ENCODE assay signal across 8 mouse cellular contexts in genomic region chr9:24780929-24781441, GRCm38 (mm10). TPM values are rescaled to one million over a fixed set of nuclear protein-coding genes. Genes with fewer than 3 reads are reported as not detected.
DNase-seq lines count a peak whose midpoint lies in the region; ATAC-seq lines count a peak whose summit lies in the region.

No protein-coding gene starts in this region.

- intact Hi-C loops in heart, postnatal 10 days (cut with DNase I): loop anchor here (1.0 kb wide), 1 partner anchor 118 kb away; no protein-coding TSS in a partner anchor
- intact Hi-C loops in left cerebral cortex, postnatal 14 days (cut with DNase I): no loop called here

- H3K4me1 ChIP-seq in brown adipose tissue, adult 24 weeks (ENCODE audit: control insufficient read depth, insufficient read depth, insufficient read length, low read length): no peaks in the 10 kb centered on the region; the same call in 1 of the 2 replicates

- DNase-seq in adrenal gland, postnatal 10 days: peak; percentile 26
- no peak for DNase-seq in adrenal gland, postnatal 25 days
- DNase-seq in heart, postnatal 10 days: peak; percentile 46 to 57
- no peak for DNase-seq in left cerebral cortex, postnatal 14 days (ENCODE audit: low spot score in 2 of 2)
- no peak for DNase-seq in T-cell, adult 2 months (ENCODE audit: low spot score)
- DNase-seq in adrenal gland, adult 8-10 months: no peak

- ATAC-seq in megakaryocyte progenitor cell, adult 5-6 weeks (replicated peaks; ENCODE audit: poor library complexity): peak; percentile 38; the same call in 1 of the 2 replicates

- no peak overlapping the region for H3K27ac ChIP-seq in brown adipose tissue, adult 24 weeks (replicated peaks; ENCODE audit: low read depth, low read length)

- H3K4me3 ChIP-seq in brown adipose tissue, adult 24 weeks (ENCODE audit: insufficient read depth, low read depth, low read length): 0 out of 2 replicates have a peak overlapping the region, but pooled peaks have one; percentile 18

RNA-seq across cellular contexts. Expression of gene Tbx20, which starts 6.9 kb away (rescaled TPM):
- total RNA-seq in adrenal gland, postnatal 10 days (2021): 10 to 100 TPM; 17.8 to 18.2 TPM
- 24.2 and 25.1 TPM in 2 replicates for total RNA-seq in adrenal gland, postnatal 25 days (2021)
- not detected in 2 replicates for polyA plus RNA-seq in brown adipose tissue, adult 24 weeks (2012; ENCODE audit: insufficient read depth, insufficient read length, missing spikeins)
- 100 to 1,000 TPM; 181 to 223 TPM for total RNA-seq in heart, postnatal 10 days (2021)
- not detected in 2 replicates for total RNA-seq in megakaryocyte progenitor cell, adult 5-6 weeks (2015)
- not detected in 2 replicates for total RNA-seq in megakaryocyte progenitor cell, adult 5-6 weeks (2017)
- total RNA-seq in left cerebral cortex, postnatal 14 days (2021): not detected
- 10 to 100 TPM; 23.8 to 41.6 (median 29.0) TPM for total RNA-seq in adrenal gland, adult 8-10 months (2022)

Comparison
In these comparisons a context has a peak if more than half of its experiments do, and no peak if none do; other contexts are left out.
1. DNase-seq: peak in adrenal gland, postnatal 10 days (single experiment) and heart, postnatal 10 days (2 of 2); none in adrenal gland, postnatal 25 days (single experiment), left cerebral cortex, postnatal 14 days (0 of 2), T-cell, adult 2 months (single experiment) and adrenal gland, adult 8-10 months (single experiment).
2. RNA of gene Tbx20, which starts 6.9 kb away (total RNA-seq): 181 to 223 TPM in heart, postnatal 10 days, 23.8 to 41.6 TPM in adrenal gland, adult 8-10 months, 24.2 to 25.1 TPM in adrenal gland, postnatal 25 days and 17.8 to 18.2 TPM in adrenal gland, postnatal 10 days; not detected in left cerebral cortex, postnatal 14 days and not detected in megakaryocyte progenitor cell, adult 5-6 weeks; every median in the first group is over 10 times any median in the second.